Mouse (Mus musculus): ENCODE results near the gene Ifnl2. TPM values are rescaled to one million over a fixed set of nuclear protein-coding genes. Genes with fewer than 3 reads are reported as not detected.

The Ifnl2 gene
- total and polyA plus RNA-seq, 3 experiments: not detected

Other genes with a start within 250 kb of the Ifnl2 start
Only the 20 nearest of the 24 such genes appear.
- not detected in 2 replicates for gene Selenov, start 219.3 kb downstream of the Ifnl2 start, total RNA-seq (2012; rRNA removed)
- not detected in 2 replicates for gene Selenov, start 219.3 kb downstream of the Ifnl2 start, total RNA-seq (2014; rRNA removed)
- not detected in 2 replicates for gene Selenov, start 219.3 kb downstream of the Ifnl2 start, polyA plus RNA-seq (2012; ENCODE audit: insufficient read length, low read depth)
- 0.21 TPM in 1 of 2 replicates, not detected in the other for gene Dll3, start 208.2 kb downstream of the Ifnl2 start, total RNA-seq (2012; rRNA removed)
- 0.11 TPM in 1 of 2 replicates, not detected in the other for gene Dll3, start 208.2 kb downstream of the Ifnl2 start, total RNA-seq (2014; rRNA removed)
- gene Dll3, start 208.2 kb downstream of the Ifnl2 start, polyA plus RNA-seq (2012; ENCODE audit: insufficient read length, low read depth): 0.29 and 0.44 TPM in 2 replicates
- 126 and 134 TPM in 2 replicates for gene Timm50, start 198.4 kb downstream of the Ifnl2 start, total RNA-seq (2012; rRNA removed)
- 79.4 and 86.3 TPM in 2 replicates for gene Timm50, start 198.4 kb downstream of the Ifnl2 start, total RNA-seq (2014; rRNA removed)
- gene Timm50, start 198.4 kb downstream of the Ifnl2 start, polyA plus RNA-seq (2012; ENCODE audit: insufficient read length, low read depth): 108 and 145 TPM in 2 replicates
- 67.3 and 76.2 TPM in 2 replicates for gene Supt5, start 171.7 kb downstream of the Ifnl2 start, total RNA-seq (2012; rRNA removed)
- 33.8 and 35.5 TPM in 2 replicates for gene Supt5, start 171.7 kb downstream of the Ifnl2 start, total RNA-seq (2014; rRNA removed)
- 111 and 118 TPM in 2 replicates for gene Supt5, start 171.7 kb downstream of the Ifnl2 start, polyA plus RNA-seq (2012; ENCODE audit: insufficient read length, low read depth)
- gene Rps16, start 159.8 kb downstream of the Ifnl2 start, total RNA-seq (2012; rRNA removed): 1,915 and 2,040 TPM in 2 replicates
- 42.7 and 66.7 TPM in 2 replicates for gene Rps16, start 159.8 kb downstream of the Ifnl2 start, total RNA-seq (2014; rRNA removed)
- gene Rps16, start 159.8 kb downstream of the Ifnl2 start, polyA plus RNA-seq (2012; ENCODE audit: insufficient read length, low read depth): 1,205 and 1,254 TPM in 2 replicates
- 3.3 and 4.7 TPM in 2 replicates for gene Plekhg2, start 137.9 kb downstream of the Ifnl2 start, total RNA-seq (2012; rRNA removed)
- gene Plekhg2, start 137.9 kb downstream of the Ifnl2 start, total RNA-seq (2014; rRNA removed): 0.39 and 0.43 TPM in 2 replicates
- 5.2 and 5.5 TPM in 2 replicates for gene Plekhg2, start 137.9 kb downstream of the Ifnl2 start, polyA plus RNA-seq (2012; ENCODE audit: insufficient read length, low read depth)
- 2.8 and 3.5 TPM in 2 replicates for gene Zfp36, start 130.2 kb downstream of the Ifnl2 start, total RNA-seq (2012; rRNA removed)
- 1.1 and 1.9 TPM in 2 replicates for gene Zfp36, start 130.2 kb downstream of the Ifnl2 start, total RNA-seq (2014; rRNA removed)
- gene Zfp36, start 130.2 kb downstream of the Ifnl2 start, polyA plus RNA-seq (2012; ENCODE audit: insufficient read length, low read depth): 8.9 and 9.9 TPM in 2 replicates
- gene Med29, start 117.7 kb downstream of the Ifnl2 start, total RNA-seq (2012; rRNA removed): 23.5 and 27.8 TPM in 2 replicates
- gene Med29, start 117.7 kb downstream of the Ifnl2 start, total RNA-seq (2014; rRNA removed): 19.4 and 19.8 TPM in 2 replicates
- gene Med29, start 117.7 kb downstream of the Ifnl2 start, polyA plus RNA-seq (2012; ENCODE audit: insufficient read length, low read depth): 25.4 and 26.9 TPM in 2 replicates
- 45.9 and 71.0 TPM in 2 replicates for gene Paf1, start 117.5 kb downstream of the Ifnl2 start, total RNA-seq (2012; rRNA removed)
- gene Paf1, start 117.5 kb downstream of the Ifnl2 start, total RNA-seq (2014; rRNA removed): 42.2 and 57.8 TPM in 2 replicates
- 105 and 151 TPM in 2 replicates for gene Paf1, start 117.5 kb downstream of the Ifnl2 start, polyA plus RNA-seq (2012; ENCODE audit: insufficient read length, low read depth)
- 64.3 and 87.9 TPM in 2 replicates for gene Gmfg, start 73.0 kb downstream of the Ifnl2 start, total RNA-seq (2012; rRNA removed)
- gene Gmfg, start 73.0 kb downstream of the Ifnl2 start, total RNA-seq (2014; rRNA removed): 51.6 and 52.3 TPM in 2 replicates
- 45.1 and 45.9 TPM in 2 replicates for gene Gmfg, start 73.0 kb downstream of the Ifnl2 start, polyA plus RNA-seq (2012; ENCODE audit: insufficient read length, low read depth)
- gene Lrfn1, start 58.5 kb downstream of the Ifnl2 start, total RNA-seq (2012; rRNA removed): 1.9 and 2.7 TPM in 2 replicates
- gene Lrfn1, start 58.5 kb downstream of the Ifnl2 start, total RNA-seq (2014; rRNA removed): 0.31 and 0.67 TPM in 2 replicates
- 0.99 and 1.00 TPM in 2 replicates for gene Lrfn1, start 58.5 kb downstream of the Ifnl2 start, polyA plus RNA-seq (2012; ENCODE audit: insufficient read length, low read depth)
- not detected in 2 replicates for gene Ifnl3, start 12.4 kb upstream of the Ifnl2 start, total RNA-seq (2012; rRNA removed)
- not detected in 2 replicates for gene Ifnl3, start 12.4 kb upstream of the Ifnl2 start, total RNA-seq (2014; rRNA removed)
- gene Ifnl3, start 12.4 kb upstream of the Ifnl2 start, polyA plus RNA-seq (2012; ENCODE audit: insufficient read length, low read depth): not detected in 2 replicates
- not detected in 2 replicates for gene Sycn, start 30.4 kb upstream of the Ifnl2 start, total RNA-seq (2012; rRNA removed)
- not detected in 2 replicates for gene Sycn, start 30.4 kb upstream of the Ifnl2 start, total RNA-seq (2014; rRNA removed)
- gene Sycn, start 30.4 kb upstream of the Ifnl2 start, polyA plus RNA-seq (2012; ENCODE audit: insufficient read length, low read depth): not detected in 2 replicates
- not detected in 2 replicates for gene Nccrp1, start 36.8 kb upstream of the Ifnl2 start, total RNA-seq (2012; rRNA removed)
- gene Nccrp1, start 36.8 kb upstream of the Ifnl2 start, total RNA-seq (2014; rRNA removed): not detected in 2 replicates
- not detected in 2 replicates for gene Nccrp1, start 36.8 kb upstream of the Ifnl2 start, polyA plus RNA-seq (2012; ENCODE audit: insufficient read length, low read depth)
- gene Samd4b, start 87.7 kb upstream of the Ifnl2 start, total RNA-seq (2012; rRNA removed): 7.7 and 10.0 TPM in 2 replicates
- gene Samd4b, start 87.7 kb upstream of the Ifnl2 start, total RNA-seq (2014; rRNA removed): 2.7 and 3.7 TPM in 2 replicates
- gene Samd4b, start 87.7 kb upstream of the Ifnl2 start, polyA plus RNA-seq (2012; ENCODE audit: insufficient read length, low read depth): 18.0 and 24.6 TPM in 2 replicates
- 8.3 and 10.7 TPM in 2 replicates for gene Pak4, start 87.7 kb upstream of the Ifnl2 start, total RNA-seq (2012; rRNA removed)
- 6.7 and 7.5 TPM in 2 replicates for gene Pak4, start 87.7 kb upstream of the Ifnl2 start, total RNA-seq (2014; rRNA removed)
- 10.5 and 11.2 TPM in 2 replicates for gene Pak4, start 87.7 kb upstream of the Ifnl2 start, polyA plus RNA-seq (2012; ENCODE audit: insufficient read length, low read depth)
- gene Acp7, start 120.9 kb upstream of the Ifnl2 start, total RNA-seq (2012; rRNA removed): not detected in 2 replicates
- not detected in 2 replicates for gene Acp7, start 120.9 kb upstream of the Ifnl2 start, total RNA-seq (2014; rRNA removed)
- not detected in 2 replicates for gene Acp7, start 120.9 kb upstream of the Ifnl2 start, polyA plus RNA-seq (2012; ENCODE audit: insufficient read length, low read depth)
- gene Fbxo27, start 182.4 kb upstream of the Ifnl2 start, total RNA-seq (2012; rRNA removed): not detected in 2 replicates
- not detected in 2 replicates for gene Fbxo27, start 182.4 kb upstream of the Ifnl2 start, total RNA-seq (2014; rRNA removed)
- gene Fbxo27, start 182.4 kb upstream of the Ifnl2 start, polyA plus RNA-seq (2012; ENCODE audit: insufficient read length, low read depth): not detected in 2 replicates
- gene Fbxo17, start 206.3 kb upstream of the Ifnl2 start, total RNA-seq (2012; rRNA removed): 0.13 and 0.25 TPM in 2 replicates
- not detected in 2 replicates for gene Fbxo17, start 206.3 kb upstream of the Ifnl2 start, total RNA-seq (2014; rRNA removed)
- gene Fbxo17, start 206.3 kb upstream of the Ifnl2 start, polyA plus RNA-seq (2012; ENCODE audit: insufficient read length, low read depth): 0.26 and 0.37 TPM in 2 replicates
- 112 and 137 TPM in 2 replicates for gene Mrps12, start 231.4 kb upstream of the Ifnl2 start, total RNA-seq (2012; rRNA removed)
- gene Mrps12, start 231.4 kb upstream of the Ifnl2 start, total RNA-seq (2014; rRNA removed): 85.9 and 91.6 TPM in 2 replicates
- 66.0 and 69.9 TPM in 2 replicates for gene Mrps12, start 231.4 kb upstream of the Ifnl2 start, polyA plus RNA-seq (2012; ENCODE audit: insufficient read length, low read depth)